8 mouse cellular contexts compared by ENCODE assay signal in genomic region chr11:69876867-69877266, GRCm38 (mm10). TPM values are rescaled to one million over a fixed set of nuclear protein-coding genes. Genes with fewer than 3 reads are reported as not detected.
DNase-seq lines count a peak whose midpoint lies in the region; ATAC-seq and TF ChIP-seq lines count a peak whose summit lies in the region.

No protein-coding gene starts in this region.

- no peak for TF ChIP-seq POLR2A in cerebellum, adult 2 months (IDR thresholded peaks at IDR 0.05; ENCODE audit: borderline replicate concordance, insufficient read depth, low read length)

- ATAC-seq in G1E (ENCODE audit: extremely low read depth, insufficient number of reproducible peaks, low FRiP score, poor library complexity, severe bottlenecking): no peak; the same call in 1 of the 2 replicates
- peak; percentile 84 for ATAC-seq in forebrain, postnatal 0 days
- ATAC-seq in hematopoietic stem cell, adult 5-6 weeks (replicated peaks in 1 of 2; ENCODE audit: insufficient read depth in 1 of 2, low FRiP score in 2 of 2, low TSS enrichment in 1 of 2, low read depth in 1 of 2, poor library complexity in 2 of 2, severe bottlenecking in 2 of 2): peak; percentile 59 to 80

- peaks cover 15% of the 10 kb centered on the region for H3K36me3 ChIP-seq in G1E (replicated peaks)
- no peaks in the 10 kb centered on the region for H3K36me3 ChIP-seq in forebrain, postnatal 0 days (ENCODE audit: insufficient read depth)

- 1% methylated on average over 12 of the region's 12 CpGs for WGBS in cerebellum, adult 2 months
- WGBS in forebrain, postnatal 0 days: under 1% methylated on average over 12 of the region's 12 CpGs

- peak; percentile 90 for TF ChIP-seq CTCF in G1E (IDR thresholded peaks at IDR 0.05; ENCODE audit: low read depth, low read length)
- TF ChIP-seq CTCF in cerebellum, adult 2 months (IDR thresholded peaks at IDR 0.05; ENCODE audit: borderline replicate concordance, insufficient read depth, low read depth, low read length): peak; percentile 83
- TF ChIP-seq CTCF in forebrain, postnatal 0 days (IDR thresholded peaks at IDR 0.05; ENCODE audit: low read depth): peak; percentile 86

- H3K4me2 ChIP-seq in forebrain, postnatal 0 days (ENCODE audit: low read depth): peak overlapping the region; percentile 18

- no peak overlapping the region for H3K27ac ChIP-seq in cerebellum, adult 2 months (ENCODE audit: insufficient read depth, low read length)
- H3K27ac ChIP-seq in forebrain, postnatal 0 days (ENCODE audit: low read depth, low read length): no peak overlapping the region

- H3K4me3 ChIP-seq in G1E (ENCODE audit: low read depth, low read length): no peak overlapping the region; the same call in 1 of the 2 replicates
- H3K4me3 ChIP-seq in cerebellum, adult 2 months (replicated peaks; ENCODE audit: insufficient read depth, low read depth, low read length): peak overlapping the region; percentile 3
- H3K4me3 ChIP-seq in forebrain, postnatal 0 days (ENCODE audit: low read depth, low read length): no peak overlapping the region

- peaks cover 19% of the 10 kb centered on the region for H3K27me3 ChIP-seq in G1E (ENCODE audit: insufficient read depth, low read length)
- H3K27me3 ChIP-seq in cerebellum, adult 2 months (ENCODE audit: control insufficient read depth, insufficient read depth, low read length): no peaks in the 10 kb centered on the region
- H3K27me3 ChIP-seq in forebrain, postnatal 0 days (ENCODE audit: insufficient read depth, low read length): no peaks in the 10 kb centered on the region; the same call in 1 of the 2 replicates

- DNase-seq in G1E (ENCODE audit: low spot score): peak; percentile 64
- peak; percentile 79 to 87 for DNase-seq in cerebellum, adult 2 months
- peak; percentile 86 for DNase-seq in forebrain, postnatal 0 days
- DNase-seq in layer of hippocampus, adult 9-11 months: peak; percentile 72
- DNase-seq in lung, postnatal 14 days: peak; percentile 93
- peak; percentile 60 for DNase-seq in retina, adult 2 months (ENCODE audit: low read depth, low spot score)
- DNase-seq in thymus, postnatal 36 days: peak; percentile 91

- no peaks in the 10 kb centered on the region for H3K9me3 ChIP-seq in G1E (replicated peaks)
- no peaks in the 10 kb centered on the region for H3K9me3 ChIP-seq in forebrain, postnatal 0 days (ENCODE audit: low read length)

- H3K4me1 ChIP-seq in G1E (ENCODE audit: insufficient read depth, low read depth, low read length): peaks cover 52% of the 10 kb centered on the region
- H3K4me1 ChIP-seq in cerebellum, adult 2 months (ENCODE audit: control insufficient read depth, insufficient read depth, low read length): no peaks in the 10 kb centered on the region
- peaks cover 9% of the 10 kb centered on the region; the same call in 1 of the 2 replicates for H3K4me1 ChIP-seq in forebrain, postnatal 0 days (ENCODE audit: insufficient read depth)

- 0 out of 2 replicates have a peak overlapping the region, but pooled peaks have one; percentile 6 for H3K9ac ChIP-seq in forebrain, postnatal 0 days

RNA-seq across cellular contexts. Expression of gene Tmem95, which starts 1.0 kb away (rescaled TPM):
- total RNA-seq in G1E (2014; fragmentation: Nextera tagmentation) (not detected in 2 replicates), G1E (2017) (not detected in 2 replicates)
- not detected in 2 replicates for polyA plus RNA-seq in G1E (2012)
- not detected in 2 replicates for polyA plus RNA-seq in cerebellum, adult 2 months (2012; rRNA removed)
- not detected in 2 replicates for total RNA-seq in forebrain, postnatal 0 days (2014; rRNA removed)
- polyA plus RNA-seq in forebrain, postnatal 0 days (2015; fragmentation: Nextera tagmentation; extraction: Ambion mirVana): not detected in 2 replicates
- not detected in 2 replicates for total RNA-seq in hematopoietic stem cell, adult 5-6 weeks (2017)

RNA-seq across cellular contexts. Expression of gene Kctd11, which starts 4.3 kb away (rescaled TPM):
- 0.90 TPM in 1 of 2 replicates, not detected in the other for total RNA-seq in G1E (2014; fragmentation: Nextera tagmentation)
- 0.52 and 0.55 TPM in 2 replicates for total RNA-seq in G1E (2017)
- polyA plus RNA-seq in G1E (2012): 0.34 and 0.39 TPM in 2 replicates
- polyA plus RNA-seq in cerebellum, adult 2 months (2012; rRNA removed): 1.9 and 2.2 TPM in 2 replicates
- total RNA-seq in forebrain, postnatal 0 days (2014; rRNA removed): 1.0 and 1.3 TPM in 2 replicates
- polyA plus RNA-seq in forebrain, postnatal 0 days (2015; fragmentation: Nextera tagmentation; extraction: Ambion mirVana): 0.58 and 0.88 TPM in 2 replicates
- total RNA-seq in hematopoietic stem cell, adult 5-6 weeks (2017): 1.3 and 2.7 TPM in 2 replicates

RNA-seq across cellular contexts. Expression of gene Tnk1, which starts 18.3 kb away (rescaled TPM):
- total RNA-seq in G1E (2014; fragmentation: Nextera tagmentation) (4.3 and 9.0 TPM in 2 replicates), G1E (2017) (0.82 and 1.5 TPM in 2 replicates)
- polyA plus RNA-seq in G1E (2012): 0.47 and 0.95 TPM in 2 replicates
- 0.21 and 0.39 TPM in 2 replicates for polyA plus RNA-seq in cerebellum, adult 2 months (2012; rRNA removed)
- not detected in 2 replicates for total RNA-seq in forebrain, postnatal 0 days (2014; rRNA removed)
- 0.10 and 0.23 TPM in 2 replicates for polyA plus RNA-seq in forebrain, postnatal 0 days (2015; fragmentation: Nextera tagmentation; extraction: Ambion mirVana)
- total RNA-seq in hematopoietic stem cell, adult 5-6 weeks (2017): 0.50 and 4.4 TPM in 2 replicates

RNA-seq across cellular contexts. Expression of gene Acap1, which starts 18.5 kb away (rescaled TPM):
- 94.6 and 98.7 TPM in 2 replicates for total RNA-seq in G1E (2014; fragmentation: Nextera tagmentation)
- total RNA-seq in G1E (2017): 103 and 118 TPM in 2 replicates
- polyA plus RNA-seq in G1E (2012): 184 and 216 TPM in 2 replicates
- polyA plus RNA-seq in cerebellum, adult 2 months (2012; rRNA removed): 0.18 and 0.24 TPM in 2 replicates
- total RNA-seq in forebrain, postnatal 0 days (2014; rRNA removed): 0.90 TPM in 1 of 2 replicates, not detected in the other
- polyA plus RNA-seq in forebrain, postnatal 0 days (2015; fragmentation: Nextera tagmentation; extraction: Ambion mirVana): 0.26 and 0.48 TPM in 2 replicates
- total RNA-seq in hematopoietic stem cell, adult 5-6 weeks (2017): 136 and 171 TPM in 2 replicates

RNA-seq across cellular contexts. Expression of gene 2810408A11Rik, which starts 23.9 kb away (rescaled TPM):
- total RNA-seq in G1E (2014; fragmentation: Nextera tagmentation): 6.6 and 7.2 TPM in 2 replicates
- total RNA-seq in G1E (2017): 1.7 and 4.4 TPM in 2 replicates
- polyA plus RNA-seq in G1E (2012): 0.62 and 1.2 TPM in 2 replicates
- polyA plus RNA-seq in cerebellum, adult 2 months (2012; rRNA removed): 0.36 and 0.43 TPM in 2 replicates
- total RNA-seq in forebrain, postnatal 0 days (2014; rRNA removed): 9.2 and 10.5 TPM in 2 replicates
- polyA plus RNA-seq in forebrain, postnatal 0 days (2015; fragmentation: Nextera tagmentation; extraction: Ambion mirVana): 10.6 and 11.4 TPM in 2 replicates
- 12.1 and 33.3 TPM in 2 replicates for total RNA-seq in hematopoietic stem cell, adult 5-6 weeks (2017)
